Mouse (Mus musculus): ENCODE measurements around the gene Nfia.

GRCm38 (mm10) chr4:98106445-98107092, 334.0 kb downstream of the Nfia start:
- TF ChIP-seq GATA1 (IDR thresholded peaks at IDR 0.05; ENCODE audit: borderline replicate concordance, low read length) = no peak
- TF ChIP-seq FLI1 (IDR thresholded peaks at IDR 0.05; ENCODE audit: low read length) = no peak
